Mouse (Mus musculus) neural tube, embryonic 10.5 days (tissue): ENCODE data around the gene Lhx1.

Source experiments
- DNase-seq: peaks from one replicate; pipeline ENCODE4 v3.0.0-alpha.2; 2017; ENCODE audit warnings: low spot score; ENCODE audit errors: extremely low spot score

The Lhx1 gene

DNA sequence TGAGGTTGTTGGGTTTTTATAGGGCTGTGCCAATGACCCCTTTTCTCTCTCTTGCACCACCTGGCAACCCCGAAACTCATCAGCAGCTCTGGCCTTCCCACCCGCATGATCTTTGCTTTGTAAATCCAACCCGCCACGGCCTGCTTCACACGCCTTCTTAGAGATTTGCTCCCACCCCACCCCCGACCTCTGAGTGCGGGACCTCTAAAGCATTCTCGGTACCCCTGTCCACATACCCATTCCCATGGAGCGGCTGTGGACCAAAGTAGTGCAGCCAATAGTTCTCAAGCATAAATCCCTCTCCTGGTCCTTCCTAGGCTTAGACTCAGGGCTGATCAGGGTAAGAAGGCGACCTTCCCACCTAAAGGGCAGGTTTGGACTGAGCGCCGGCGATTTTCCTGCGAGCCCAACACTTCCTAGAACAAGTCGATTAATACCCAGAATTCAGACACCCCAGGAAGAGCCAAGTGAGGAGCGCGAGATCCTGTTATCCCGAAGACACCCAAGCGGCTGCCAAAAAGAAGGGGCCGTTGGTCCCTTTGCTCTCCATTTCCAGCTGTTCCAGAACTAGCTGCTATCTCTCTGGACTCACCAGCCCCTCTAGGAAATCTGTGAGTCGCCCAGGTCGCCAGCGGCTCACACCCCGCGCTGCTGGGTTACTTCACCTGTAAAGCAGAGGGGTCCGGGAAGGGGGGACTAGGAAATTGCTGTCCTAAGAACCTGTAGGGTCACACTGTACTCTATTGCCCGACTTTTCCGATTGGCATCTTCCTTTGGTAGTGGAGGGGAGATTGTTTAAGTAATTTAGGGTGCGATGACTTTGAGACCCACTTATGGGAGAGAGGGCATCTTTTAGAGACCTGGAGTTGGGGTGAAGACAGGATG lies 1.9 kb upstream of the Lhx1 start:
- DNase-seq, result peak; percentile 44

DNA sequence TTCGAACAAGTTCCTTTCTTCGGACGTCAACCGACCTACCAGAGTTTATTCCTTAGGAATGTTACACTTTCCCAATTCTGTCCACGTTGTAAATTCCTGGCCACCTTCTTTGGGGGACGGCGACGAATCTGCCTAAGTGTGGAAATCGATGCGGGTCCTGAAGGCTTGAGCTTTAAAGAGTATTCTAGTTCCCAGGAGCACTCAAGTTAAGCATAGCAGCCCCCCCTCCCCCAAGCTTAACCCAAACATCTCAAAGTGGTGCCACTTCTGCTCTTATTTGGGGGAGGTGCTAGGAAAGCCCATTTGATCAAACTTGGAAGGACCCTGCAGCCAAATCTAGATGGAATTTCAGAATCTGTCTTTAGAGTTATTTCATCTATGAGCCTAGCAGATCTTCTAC lies 1.1 kb upstream of the Lhx1 start:
- no peak for DNase-seq

DNA sequence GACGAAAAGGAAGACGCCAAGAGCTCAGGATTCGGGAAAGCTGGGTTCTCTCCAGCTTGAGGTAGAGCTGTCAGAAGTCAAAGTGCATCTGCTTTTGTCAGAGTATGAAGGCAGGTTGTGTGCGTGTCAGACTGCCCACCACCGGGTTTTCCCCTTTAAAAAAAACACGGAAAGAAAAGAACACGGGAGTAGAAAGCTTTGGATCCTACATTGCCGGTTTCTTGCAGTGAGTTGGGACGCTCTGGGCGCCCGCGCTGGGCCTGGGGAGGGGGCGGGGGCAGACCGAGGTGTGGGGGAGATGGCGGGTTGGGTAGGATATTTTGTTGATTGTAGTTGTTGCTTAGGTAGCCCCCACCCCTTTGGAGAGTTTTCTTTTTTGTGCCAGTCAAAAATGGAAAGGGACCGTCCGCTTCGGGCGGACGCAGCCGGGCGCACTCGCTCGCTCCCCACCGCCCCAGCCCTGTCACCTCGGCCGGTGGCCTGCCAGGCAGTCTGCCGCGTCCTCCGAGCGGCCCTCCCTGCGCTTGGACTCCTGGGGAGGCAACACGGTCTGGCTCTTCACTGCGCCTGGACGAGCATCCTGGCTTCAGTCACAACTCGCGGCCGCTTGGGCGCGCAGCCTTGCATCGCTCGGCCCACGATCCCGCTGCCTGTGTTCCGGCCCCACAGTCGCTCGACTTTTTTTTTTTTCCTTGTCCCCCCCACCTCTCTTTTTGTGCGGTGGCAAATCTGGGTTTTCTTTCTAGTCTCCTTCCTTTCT lies 644 bp downstream of the Lhx1 start:
- DNase-seq, result peak; percentile 67

DNA sequence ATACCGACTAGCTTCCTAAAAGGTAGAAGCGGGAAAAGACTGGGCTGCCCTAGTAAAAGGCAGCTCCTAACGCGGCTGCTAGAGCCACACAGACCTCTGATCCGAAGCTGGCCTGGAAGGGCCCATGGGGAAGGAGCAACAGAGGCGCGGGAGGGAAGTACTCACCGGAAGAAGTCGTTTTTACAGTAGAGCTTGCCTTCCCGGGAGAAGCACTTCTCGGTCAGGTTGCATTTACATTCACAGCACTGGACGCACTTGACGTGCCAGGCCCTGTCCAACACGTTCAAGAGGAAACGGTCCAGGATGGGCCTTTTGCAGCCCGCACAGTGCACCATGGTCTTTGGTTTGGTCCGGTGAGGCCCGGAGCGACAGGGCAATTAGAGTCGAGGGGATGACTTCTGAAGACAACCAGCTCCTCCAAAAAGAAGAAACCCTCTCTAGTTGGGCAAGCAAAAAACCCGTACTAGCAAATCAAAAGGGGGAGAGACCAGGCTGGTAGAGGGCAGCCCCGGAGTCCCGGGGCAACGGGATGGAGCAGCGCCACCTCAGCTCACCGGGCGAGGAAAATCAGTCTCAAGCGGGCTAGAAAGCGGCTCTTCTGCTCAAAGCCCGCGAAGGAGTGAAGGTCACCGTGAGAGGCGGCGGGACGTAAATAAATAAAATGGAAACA lies 1.4 kb downstream of the Lhx1 start:
- peak; percentile 71 for DNase-seq

DNA sequence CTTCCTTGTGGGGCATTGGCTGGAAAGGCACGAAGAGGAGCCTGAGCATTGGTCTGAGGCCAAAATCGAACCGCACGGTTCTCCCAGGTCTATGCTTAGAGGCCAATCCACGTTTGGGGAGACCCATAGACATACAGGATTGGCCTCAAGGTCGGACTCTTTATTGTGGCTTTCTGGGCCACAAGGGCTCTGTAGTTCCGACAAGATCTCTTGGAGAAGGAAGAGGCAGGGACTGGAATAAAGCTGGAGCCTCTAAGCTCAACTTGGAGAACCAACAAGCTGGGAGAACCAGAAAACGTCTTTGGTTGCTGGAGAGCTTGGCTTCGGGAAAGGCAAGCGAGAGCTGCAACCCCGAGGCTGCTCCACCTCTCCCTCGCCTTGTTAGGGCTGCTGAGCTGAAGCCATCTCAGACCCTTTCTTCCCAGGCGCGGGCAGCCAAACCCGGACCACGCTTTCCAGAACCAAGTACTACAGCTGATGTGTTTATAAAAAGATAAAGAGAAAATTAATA lies 2.0 kb downstream of the Lhx1 start:
- DNase-seq, result peak; percentile 56

DNA sequence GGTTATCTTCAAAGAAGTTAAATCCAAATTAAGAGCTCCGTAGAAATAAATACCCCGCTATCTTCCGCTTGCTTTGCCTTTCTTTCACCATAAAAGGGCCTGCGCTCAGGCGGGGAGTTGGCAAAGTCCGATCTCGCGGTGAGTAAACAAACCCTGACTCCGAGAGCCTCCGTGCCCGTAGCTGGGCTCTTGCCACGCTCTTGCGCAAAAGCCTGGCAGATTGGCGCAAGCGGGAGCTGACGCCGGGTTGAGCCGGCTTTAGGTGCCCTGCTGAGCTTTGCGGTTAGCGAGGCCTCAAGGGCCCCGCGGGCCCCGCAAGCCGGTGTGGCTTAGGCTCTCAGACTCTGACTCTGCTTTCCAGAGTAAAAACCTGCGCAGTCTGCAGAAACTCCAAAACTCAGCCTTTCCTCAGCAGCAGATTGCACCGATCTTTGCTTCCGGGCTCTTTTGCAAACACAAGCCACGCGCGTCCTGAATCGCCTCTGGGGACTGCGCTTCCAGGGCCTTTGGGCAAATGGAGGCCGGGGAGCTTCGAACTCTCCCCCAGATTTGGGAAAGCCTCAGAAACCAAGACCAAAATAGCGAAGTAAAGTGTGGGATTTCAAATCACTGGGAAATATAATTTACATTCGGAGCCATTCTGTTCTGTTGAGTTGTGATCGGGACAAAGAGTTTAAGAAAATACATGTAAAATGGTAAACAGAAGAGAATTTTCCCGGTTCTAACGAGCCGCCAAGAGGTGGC lies 2.6 kb downstream of the Lhx1 start:
- DNase-seq, result peak; percentile 70

DNA sequence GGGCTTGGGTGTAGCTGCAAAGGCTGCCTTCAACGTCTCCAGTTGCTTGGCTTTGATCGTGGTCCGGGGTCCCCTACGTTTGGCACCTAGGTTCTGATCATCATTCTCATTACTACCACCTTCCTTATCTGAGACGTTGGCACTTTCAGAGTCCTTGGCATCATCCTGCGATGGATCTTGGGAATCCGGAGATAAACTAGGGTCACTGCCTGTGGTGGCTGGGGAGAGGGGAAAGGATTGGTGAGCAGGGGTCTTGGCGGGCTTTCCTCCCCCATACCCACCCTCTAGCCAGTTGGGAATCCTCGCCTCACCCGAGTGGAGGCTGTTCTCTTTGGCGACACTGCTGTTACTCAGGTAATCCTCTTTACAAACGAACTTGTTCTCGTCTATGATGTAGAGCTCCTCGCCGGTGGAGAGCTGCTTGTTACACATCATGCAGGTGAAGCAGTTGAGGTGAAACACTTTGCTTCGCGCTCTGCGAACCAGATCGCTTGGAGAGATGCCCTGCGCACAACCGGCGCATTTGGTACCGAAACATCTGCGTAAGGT lies 3.5 kb downstream of the Lhx1 start:
- DNase-seq, result peak; percentile 45

DNA sequence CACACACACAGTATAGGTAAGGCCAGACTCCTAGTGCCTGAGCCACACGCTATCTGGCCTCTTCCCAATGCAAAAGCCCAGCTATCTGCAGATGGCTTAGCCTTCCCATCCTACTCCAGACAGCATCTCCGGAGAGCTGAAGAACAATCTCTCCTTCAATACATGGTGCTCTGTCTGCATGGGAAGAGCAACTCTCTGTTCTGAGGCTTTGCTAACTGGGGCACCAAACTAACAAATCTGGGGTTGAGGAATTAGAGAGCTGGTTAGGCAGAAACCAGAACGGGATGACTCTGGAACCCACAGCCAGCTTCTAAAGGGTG lies 4.3 kb downstream of the Lhx1 start:
- DNase-seq, result peak; percentile 49

DNA sequence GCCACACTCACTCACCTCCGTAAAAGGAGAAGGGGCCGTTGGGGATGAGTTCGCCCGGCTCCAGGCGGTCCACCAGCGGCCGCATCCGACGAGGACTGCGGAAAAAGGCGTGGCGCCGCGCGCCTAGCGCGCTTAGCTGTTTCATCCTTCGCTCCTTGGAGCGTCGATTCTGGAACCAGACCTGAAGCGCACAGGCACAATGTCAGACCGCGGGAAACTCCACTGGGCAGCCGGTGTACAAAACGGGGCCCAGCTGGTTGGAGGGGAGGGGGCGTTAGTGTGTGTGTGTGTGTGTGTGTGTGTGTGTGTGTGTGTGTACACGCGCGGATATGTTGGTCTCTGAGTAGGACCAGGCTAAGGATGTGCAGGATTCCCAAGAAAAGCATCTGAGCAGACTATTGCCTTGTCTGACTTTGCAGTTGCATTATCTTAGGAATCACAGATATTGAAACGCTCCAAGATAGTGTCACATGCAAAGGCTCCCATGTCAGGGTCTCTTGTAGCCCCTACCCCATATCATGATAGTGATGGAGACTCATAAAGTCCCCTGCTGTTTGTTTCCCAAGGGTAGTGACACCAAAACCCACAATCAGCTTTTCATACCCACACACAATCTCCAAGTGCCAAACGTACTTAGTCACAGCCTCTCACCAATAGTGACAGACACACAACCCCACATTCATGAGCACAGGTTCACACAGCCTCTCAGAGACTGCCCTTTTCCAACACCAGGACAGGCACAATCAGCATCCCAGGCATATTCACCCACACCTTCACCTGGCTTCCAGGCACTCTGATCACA lies 4.9 kb downstream of the Lhx1 start:
- peak; percentile 53 for DNase-seq

DNA sequence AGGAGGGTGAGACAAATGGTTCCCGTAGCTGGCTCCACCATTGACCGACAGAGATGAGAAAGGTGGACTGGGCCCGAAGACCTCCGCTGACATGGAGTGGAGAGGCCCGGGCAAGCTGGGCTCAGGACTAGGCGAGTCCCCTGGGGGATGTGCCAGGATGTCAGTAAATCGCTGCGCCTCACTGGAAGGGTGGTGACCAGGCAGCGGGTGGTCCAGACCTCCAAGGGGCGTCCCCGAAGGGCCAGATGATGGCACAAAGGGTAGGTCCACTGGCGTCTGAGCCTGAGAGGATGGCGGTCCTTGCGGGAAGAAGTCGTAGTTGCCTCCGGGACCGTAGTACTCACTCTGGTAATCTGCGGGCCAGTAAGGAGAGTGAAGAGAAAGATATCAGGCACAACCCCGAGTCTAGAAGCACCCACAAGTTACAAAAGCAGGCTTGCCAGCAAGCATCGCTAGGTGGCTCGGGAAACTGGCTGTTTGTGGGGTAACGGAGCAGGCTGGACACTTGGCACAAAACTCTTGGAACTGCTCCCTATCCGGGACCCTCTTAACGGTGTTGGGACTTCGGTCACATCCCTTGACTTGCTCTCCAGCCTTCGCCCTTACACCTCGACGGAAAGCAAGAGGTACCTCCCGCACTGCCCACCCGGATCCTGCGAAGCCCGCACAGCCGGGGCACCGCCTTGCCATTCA lies 5.6 kb downstream of the Lhx1 start:
- DNase-seq, result peak; percentile 59

DNA sequence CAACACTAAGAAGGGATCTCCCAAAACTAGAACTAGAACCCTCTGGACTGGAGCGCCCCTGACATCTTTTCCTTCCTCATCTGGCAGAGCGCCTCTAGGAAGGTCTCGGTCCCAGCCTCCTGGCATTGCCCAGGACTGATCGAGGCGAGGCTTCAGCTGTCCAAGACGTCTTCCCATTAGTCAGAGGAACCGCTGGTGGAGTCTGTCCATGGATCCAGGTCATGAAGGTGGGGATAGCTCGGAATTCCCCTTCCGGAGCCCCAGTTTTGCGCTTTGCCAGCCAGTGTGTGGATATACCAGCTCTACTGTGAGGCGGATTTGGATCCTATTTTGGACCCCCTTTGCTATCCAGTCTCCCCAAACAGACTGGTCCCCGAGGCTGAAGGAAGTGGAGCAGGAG lies 6.3 kb downstream of the Lhx1 start:
- DNase-seq, result peak; percentile 53

DNA sequence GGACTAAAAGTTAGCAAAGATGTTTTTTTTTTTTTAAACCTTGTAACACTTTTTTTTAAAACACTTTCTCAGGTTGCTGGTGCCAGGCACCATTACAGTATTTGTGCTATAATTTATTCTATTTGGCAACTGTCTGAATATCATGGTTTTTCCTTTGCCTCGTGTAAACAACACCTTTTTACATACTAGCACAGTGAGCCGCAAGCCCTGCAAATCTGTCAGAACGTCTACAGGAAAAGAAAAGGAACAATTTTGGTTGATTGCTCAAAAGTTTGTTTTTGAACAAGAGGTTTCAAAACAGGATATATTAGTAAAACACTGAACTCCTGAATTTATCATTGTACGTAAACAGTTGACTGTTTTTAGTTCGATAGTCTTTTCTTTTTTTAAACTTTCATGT lies 7.1 kb downstream of the Lhx1 start:
- no peak for DNase-seq

DNA sequence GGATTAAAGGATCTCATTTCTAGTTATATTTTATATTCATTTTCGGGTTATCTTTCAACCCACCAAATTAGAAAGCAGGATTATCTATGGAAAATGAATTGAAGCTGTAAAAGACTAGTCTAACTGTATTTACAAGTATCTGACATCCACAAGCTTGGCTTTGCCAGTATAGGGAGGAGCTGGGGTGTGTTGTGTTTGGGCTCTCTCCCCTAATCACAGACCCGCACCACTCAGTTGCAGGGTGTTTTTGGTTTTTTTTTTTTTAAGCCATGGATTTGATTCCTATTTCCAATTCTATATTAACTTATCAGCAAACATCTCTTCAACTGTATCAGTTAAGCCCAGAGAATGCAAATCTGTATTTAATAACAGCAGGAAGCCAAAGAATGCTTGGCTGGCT lies 7.9 kb downstream of the Lhx1 start:
- no peak for DNase-seq

DNA sequence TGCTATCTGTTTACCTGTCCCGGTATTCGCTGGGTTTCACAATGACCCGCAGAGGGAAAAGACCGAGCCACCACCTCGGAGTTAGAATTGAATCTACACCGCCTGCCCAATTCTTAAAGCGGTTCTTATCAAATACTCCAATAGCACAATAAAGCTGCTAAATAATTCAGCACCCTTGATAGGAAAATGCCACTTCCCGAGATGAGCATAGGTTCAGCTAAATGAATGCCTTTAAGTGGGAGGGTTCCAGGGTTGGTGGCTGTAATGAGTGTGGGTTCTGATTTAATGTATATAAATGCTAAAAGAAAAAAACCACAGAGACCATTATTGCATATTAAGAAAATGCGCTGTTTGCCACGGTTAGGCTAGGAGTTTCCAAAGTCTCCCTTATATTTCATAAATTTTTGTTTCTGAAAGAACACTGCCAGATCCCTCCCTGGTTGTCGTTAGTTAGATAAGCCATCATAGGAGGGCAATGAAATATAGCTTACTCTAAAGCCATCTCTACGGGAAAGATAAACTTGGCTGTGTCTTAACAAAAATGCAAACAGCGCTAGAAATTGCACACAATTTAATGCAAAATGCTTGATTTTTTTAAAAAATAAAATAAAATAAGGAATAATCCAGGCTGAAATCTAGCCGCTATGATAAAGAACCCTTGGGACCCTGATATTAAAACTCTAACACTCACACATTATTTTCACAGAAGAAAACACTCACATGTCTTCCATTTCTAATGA lies 8.7 kb downstream of the Lhx1 start:
- no peak for DNase-seq

DNA sequence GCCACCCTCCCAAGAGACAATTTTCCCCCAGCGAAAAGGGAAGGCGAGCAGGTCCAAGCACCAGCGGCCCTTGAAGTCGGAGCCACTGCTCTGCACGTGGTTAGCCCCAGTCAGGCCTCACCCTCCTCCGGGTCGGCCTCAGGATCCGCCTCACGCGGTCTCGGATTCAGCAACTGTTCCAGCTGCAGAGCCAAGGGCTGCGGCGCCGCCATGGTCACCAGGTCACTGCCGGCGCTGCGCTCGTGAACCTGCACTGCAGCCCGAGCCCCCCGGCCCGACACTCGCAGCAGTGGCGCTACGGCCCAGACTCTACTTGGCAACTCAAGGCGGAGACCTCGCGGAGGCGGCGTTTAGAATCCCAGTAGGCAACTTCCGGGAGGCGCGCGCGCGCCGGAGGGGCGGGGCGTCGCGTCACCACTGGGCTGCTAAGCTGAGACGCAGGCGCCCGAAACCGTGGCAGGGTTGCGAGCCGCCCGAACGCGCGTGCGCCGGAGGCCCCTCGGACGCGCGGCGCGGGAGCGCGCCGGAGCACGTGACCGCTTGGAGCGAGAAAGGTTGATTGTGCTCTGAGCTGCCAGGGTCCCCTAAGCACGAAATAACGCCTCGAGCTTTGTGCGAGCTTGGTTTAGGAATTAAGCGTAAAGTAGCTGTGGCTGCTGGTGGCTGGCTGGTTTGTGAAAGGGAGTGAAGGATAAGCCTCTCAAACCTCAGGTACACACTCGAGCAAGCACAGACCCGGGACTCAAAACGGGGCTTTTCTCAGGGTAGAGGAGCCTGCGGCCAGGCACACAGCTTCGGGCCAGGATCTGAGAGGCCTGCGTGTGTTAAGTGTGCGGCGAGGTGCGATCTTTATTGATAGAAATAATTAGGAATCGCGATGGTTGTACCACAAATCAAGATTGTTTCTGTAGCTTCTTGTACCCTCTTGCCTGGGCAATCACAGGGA lies 11.9 kb downstream of the Lhx1 start, which contains the start of gene Aatf:
Aatf (minus strand) TSS at position 352 of the 946 bp plus-strand sequence.
- peak; percentile 99 for DNase-seq

DNA sequence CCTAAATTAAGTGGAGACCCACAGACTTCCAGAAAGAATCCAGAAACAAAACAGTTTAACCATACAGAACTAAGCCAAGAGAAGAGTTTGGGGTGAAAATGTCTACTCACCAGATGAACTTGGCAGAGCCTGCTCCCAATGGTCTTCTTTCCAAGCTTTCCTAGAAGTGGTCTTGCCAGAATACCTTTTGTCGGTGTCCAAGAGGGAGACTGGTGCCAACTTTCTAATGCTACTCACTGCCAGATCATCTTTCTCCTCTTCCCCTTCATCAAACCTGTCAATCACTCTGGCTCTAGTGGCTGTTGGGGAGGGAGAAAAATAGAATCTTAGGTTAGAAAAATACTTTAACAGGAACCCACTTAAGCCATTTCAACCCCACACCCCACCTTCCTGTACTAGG lies 13.3 kb downstream of the Lhx1 start:
- DNase-seq, result no peak

DNA sequence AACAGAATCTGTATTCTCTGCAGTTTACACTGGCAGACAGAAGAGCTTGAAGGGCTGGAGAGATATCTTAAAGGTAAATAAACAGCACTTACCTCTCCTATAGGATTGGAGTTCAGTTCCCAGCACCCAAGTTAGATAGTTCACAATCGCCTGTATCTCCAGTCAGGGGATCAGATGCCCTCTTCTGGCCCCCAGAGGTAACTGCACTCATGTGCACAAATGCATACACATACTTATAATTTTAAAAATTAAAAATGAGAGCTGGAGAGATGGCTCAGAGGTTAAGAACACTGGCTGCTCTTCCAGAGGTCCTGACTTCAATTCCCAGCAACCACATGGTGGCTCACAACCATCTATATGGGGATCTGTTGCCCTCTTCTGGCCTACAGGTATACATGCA lies 21.0 kb downstream of the Lhx1 start:
- DNase-seq, result no peak

DNA sequence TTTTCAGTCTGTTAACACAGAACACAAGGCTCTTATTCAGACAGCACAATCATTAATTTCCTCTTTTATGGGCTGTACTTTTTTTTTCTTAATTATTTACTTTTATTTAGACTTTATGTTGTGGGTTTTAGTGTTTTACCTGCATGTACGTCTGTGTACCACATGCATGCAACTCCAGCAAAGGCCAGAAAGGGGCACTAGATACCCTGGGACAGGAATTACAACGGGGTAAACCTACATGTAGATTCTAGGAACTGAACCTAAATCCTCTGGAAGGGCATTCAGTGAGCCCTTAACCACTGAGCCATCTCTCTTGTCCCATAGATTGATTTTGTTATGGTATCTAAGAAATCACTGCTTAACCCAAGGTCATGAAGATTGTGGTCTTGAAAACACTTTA lies 27.4 kb downstream of the Lhx1 start:
- DNase-seq, result no peak
